Mouse (Mus musculus): ENCODE data around the gene Kcnmb4. TPM values are rescaled to one million over a fixed set of nuclear protein-coding genes. Genes with fewer than 3 reads are reported as not detected.

Kcnmb4 gene
- total RNA-seq, 1 experiment: 1.8 TPM

DNA sequence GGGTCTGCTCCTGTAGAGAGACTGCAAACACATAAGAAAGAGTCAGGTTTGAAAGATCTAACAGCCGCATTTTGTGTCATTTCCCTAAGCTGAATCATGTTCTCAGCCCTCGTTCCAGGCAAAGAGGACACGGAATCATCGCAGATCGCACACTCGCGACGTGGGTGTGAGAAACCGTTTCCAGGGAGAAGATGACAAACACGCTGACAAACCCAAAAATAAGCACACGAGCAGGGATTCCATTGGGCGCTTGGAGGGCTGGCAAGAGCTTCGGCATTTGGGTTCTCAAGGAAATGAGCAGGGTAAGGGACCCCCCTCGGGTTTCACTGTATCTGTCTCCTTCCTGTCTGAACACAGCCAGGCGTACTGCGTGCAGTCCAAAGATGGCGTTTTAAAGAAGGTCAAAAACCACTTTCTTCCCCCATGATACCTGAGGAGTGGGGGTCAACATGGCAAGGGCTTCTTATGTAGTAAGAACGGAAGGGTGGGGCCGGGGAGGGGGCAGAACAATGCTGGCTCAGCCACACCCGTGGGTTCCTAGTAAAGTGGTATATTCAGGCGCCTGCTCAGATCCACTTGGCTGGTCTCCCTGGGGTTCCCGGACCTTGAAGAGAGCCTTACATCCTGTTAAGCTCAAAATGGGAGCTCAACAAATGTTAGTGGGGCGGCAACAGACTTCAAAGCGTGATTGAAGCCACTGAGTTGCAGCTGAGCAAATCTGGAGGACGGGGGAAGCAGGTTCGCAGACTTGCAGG lies 45.5 kb downstream of the Kcnmb4 start:
- peaks cover 2 to 8% of the 10 kb centered on the region in 2 experiments; a peak in 3 of 4 replicates for H3K4me1 ChIP-seq (ENCODE audit: control insufficient read depth in 2 of 2, insufficient read depth in 2 of 2, low read length in 2 of 2, poor library complexity in 1 of 2)
- no peaks in the 10 kb centered on the region for H3K36me3 ChIP-seq (ENCODE audit: control insufficient read depth, insufficient read depth, low read length, poor library complexity, severe bottlenecking)
- no peak overlapping the region for H3K27ac ChIP-seq (ENCODE audit: insufficient read depth, low read depth, low read length, poor library complexity, severe bottlenecking)
- no peaks in the 10 kb centered on the region for H3K9me3 ChIP-seq (ENCODE audit: control insufficient read depth, insufficient read depth, low read depth, low read length)
- in situ Hi-C loops (cut with MboI; ENCODE audit: low sequenced_read_pairs in 2 of 2, unreplicated experiment in 2 of 2): no loop called here
- no peak overlapping the region for H3K9ac ChIP-seq (ENCODE audit: insufficient read depth, low read depth, low read length, poor library complexity, severe bottlenecking)
- no peak overlapping the region for H3K4me3 ChIP-seq (ENCODE audit: insufficient read depth in 1 of 2, low read depth in 1 of 2, low read length in 2 of 2, poor library complexity in 1 of 2, severe bottlenecking in 1 of 2)
- TF ChIP-seq HCFC1 (IDR thresholded peaks at IDR 0.05; ENCODE audit: borderline replicate concordance, insufficient read depth, low read length) (no peak), CHD2 (IDR thresholded peaks at IDR 0.05; ENCODE audit: low read depth, low read length) (no peak), ZNF384 (IDR thresholded peaks at IDR 0.05; ENCODE audit: low read depth, low read length) (no peak), MAFK (IDR thresholded peaks at IDR 0.05; ENCODE audit: insufficient read depth, low read depth, low read length) (no peak), ZC3H11A (IDR thresholded peaks at IDR 0.05; ENCODE audit: borderline replicate concordance, low read depth, low read length) (no peak)
- no peak for DNase-seq (ENCODE audit: low read depth, low spot score)

DNA sequence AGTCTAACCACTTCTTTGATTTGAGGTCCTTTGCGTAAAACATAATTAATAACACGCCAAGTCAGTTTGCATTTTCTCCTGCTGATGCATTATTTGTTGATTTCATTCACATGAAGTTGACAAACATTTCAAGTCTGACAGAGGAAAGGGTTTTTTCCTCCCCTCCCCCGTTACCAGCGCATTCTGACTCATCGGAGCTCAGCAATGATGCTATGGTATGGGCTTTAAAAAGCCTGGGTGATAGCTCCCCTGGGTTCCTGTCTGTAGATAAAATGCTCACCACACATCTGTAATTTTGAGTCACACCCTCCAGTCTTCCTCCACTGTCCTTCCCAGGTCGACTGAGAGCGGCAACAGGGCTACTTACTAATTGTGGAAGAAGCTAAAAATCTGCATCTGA lies 47.5 kb downstream of the Kcnmb4 start:
- Histone ChIP-seq H3K9me3 (ENCODE audit: control insufficient read depth, insufficient read depth, low read depth, low read length) (no peaks in the 10 kb centered on the region), H3K9ac (ENCODE audit: insufficient read depth, low read depth, low read length, poor library complexity, severe bottlenecking) (no peak overlapping the region), H3K4me3 (ENCODE audit: insufficient read depth in 1 of 2, low read depth in 1 of 2, low read length in 2 of 2, poor library complexity in 1 of 2, severe bottlenecking in 1 of 2) (no peak overlapping the region), H3K36me3 (ENCODE audit: control insufficient read depth, insufficient read depth, low read length, poor library complexity, severe bottlenecking) (no peaks in the 10 kb centered on the region), H3K27ac (ENCODE audit: insufficient read depth, low read depth, low read length, poor library complexity, severe bottlenecking) (no peak overlapping the region), H3K4me1 (ENCODE audit: control insufficient read depth in 2 of 2, insufficient read depth in 2 of 2, low read length in 2 of 2, poor library complexity in 1 of 2) (peaks cover 2 to 11% of the 10 kb centered on the region in 2 experiments; a peak in 3 of 4 replicates)
- DNase-seq (ENCODE audit: low read depth, low spot score): no peak
- no peak for TF ChIP-seq ZNF384 (IDR thresholded peaks at IDR 0.05; ENCODE audit: low read depth, low read length)
- TF ChIP-seq ZC3H11A (IDR thresholded peaks at IDR 0.05; ENCODE audit: borderline replicate concordance, low read depth, low read length): no peak
- TF ChIP-seq CHD2 (IDR thresholded peaks at IDR 0.05; ENCODE audit: low read depth, low read length): no peak
- TF ChIP-seq HCFC1 (IDR thresholded peaks at IDR 0.05; ENCODE audit: borderline replicate concordance, insufficient read depth, low read length): no peak
- TF ChIP-seq MAFK (IDR thresholded peaks at IDR 0.05; ENCODE audit: insufficient read depth, low read depth, low read length): no peak
- in situ Hi-C loops (cut with MboI; ENCODE audit: low sequenced_read_pairs in 2 of 2, unreplicated experiment in 2 of 2): no loop called here

GRCm38 (mm10) chr10:116424921-116425320 lies 48.8 kb downstream of the Kcnmb4 start:
- Histone ChIP-seq H3K4me1 (ENCODE audit: control insufficient read depth in 2 of 2, insufficient read depth in 2 of 2, low read length in 2 of 2, poor library complexity in 1 of 2) (peaks cover 2 to 11% of the 10 kb centered on the region in 2 experiments; a peak in 3 of 4 replicates), H3K36me3 (ENCODE audit: control insufficient read depth, insufficient read depth, low read length, poor library complexity, severe bottlenecking) (no peaks in the 10 kb centered on the region), H3K4me3 (ENCODE audit: insufficient read depth in 1 of 2, low read depth in 1 of 2, low read length in 2 of 2, poor library complexity in 1 of 2, severe bottlenecking in 1 of 2) (no peak overlapping the region), H3K9ac (ENCODE audit: insufficient read depth, low read depth, low read length, poor library complexity, severe bottlenecking) (no peak overlapping the region), H3K27ac (ENCODE audit: insufficient read depth, low read depth, low read length, poor library complexity, severe bottlenecking) (no peak overlapping the region), H3K9me3 (ENCODE audit: control insufficient read depth, insufficient read depth, low read depth, low read length) (no peaks in the 10 kb centered on the region)
- in situ Hi-C loops (cut with MboI; ENCODE audit: low sequenced_read_pairs in 2 of 2, unreplicated experiment in 2 of 2): no loop called here
- no peak for TF ChIP-seq ZNF384 (IDR thresholded peaks at IDR 0.05; ENCODE audit: low read depth, low read length)
- TF ChIP-seq HCFC1 (IDR thresholded peaks at IDR 0.05; ENCODE audit: borderline replicate concordance, insufficient read depth, low read length): no peak
- no peak for TF ChIP-seq ZC3H11A (IDR thresholded peaks at IDR 0.05; ENCODE audit: borderline replicate concordance, low read depth, low read length)
- TF ChIP-seq CHD2 (IDR thresholded peaks at IDR 0.05; ENCODE audit: low read depth, low read length): no peak
- TF ChIP-seq MAFK (IDR thresholded peaks at IDR 0.05; ENCODE audit: insufficient read depth, low read depth, low read length): no peak
- DNase-seq (ENCODE audit: low read depth, low spot score): no peak

GRCm38 (mm10) chr10:116422551-116422950 lies 51.1 kb downstream of the Kcnmb4 start:
- in situ Hi-C loops (cut with MboI; ENCODE audit: low sequenced_read_pairs in 2 of 2, unreplicated experiment in 2 of 2): no loop called here
- no peak for DNase-seq (ENCODE audit: low read depth, low spot score)
- Histone ChIP-seq H3K4me3 (ENCODE audit: insufficient read depth in 1 of 2, low read depth in 1 of 2, low read length in 2 of 2, poor library complexity in 1 of 2, severe bottlenecking in 1 of 2) (no peak overlapping the region), H3K27ac (ENCODE audit: insufficient read depth, low read depth, low read length, poor library complexity, severe bottlenecking) (no peak overlapping the region), H3K36me3 (ENCODE audit: control insufficient read depth, insufficient read depth, low read length, poor library complexity, severe bottlenecking) (no peaks in the 10 kb centered on the region), H3K9ac (ENCODE audit: insufficient read depth, low read depth, low read length, poor library complexity, severe bottlenecking) (no peak overlapping the region), H3K4me1 (ENCODE audit: control insufficient read depth in 2 of 2, insufficient read depth in 2 of 2, low read length in 2 of 2, poor library complexity in 1 of 2) (peaks cover 0 to 3% of the 10 kb centered on the region in 2 experiments; a peak in 2 of 4 replicates), H3K9me3 (ENCODE audit: control insufficient read depth, insufficient read depth, low read depth, low read length) (no peaks in the 10 kb centered on the region)
- TF ChIP-seq HCFC1 (IDR thresholded peaks at IDR 0.05; ENCODE audit: borderline replicate concordance, insufficient read depth, low read length): no peak
- TF ChIP-seq MAFK (IDR thresholded peaks at IDR 0.05; ENCODE audit: insufficient read depth, low read depth, low read length): no peak
- no peak for TF ChIP-seq ZC3H11A (IDR thresholded peaks at IDR 0.05; ENCODE audit: borderline replicate concordance, low read depth, low read length)

Measured in ES-E14 (cell line).